Mouse (Mus musculus) layer of hippocampus, postnatal 14 days (tissue): ENCODE data around the gene Gpr161. TPM values are rescaled to one million over a fixed set of nuclear protein-coding genes. Genes with fewer than 3 reads are reported as not detected.

Experiments used
- DNase-seq, 2 experiments: peaks; one replicate each; pipeline ENCODE4 v3.0.0; 2021 to 2022; ENCODE audit warnings: low spot score in 2 of 2, mixed read lengths in 1 of 2
- long read RNA-seq, 2 experiments: library from polyadenylated mRNA; stranded (forward); transcript quantifications; one replicate each; pipeline ENCODE4 v2.0.0; 2021
- total RNA-seq, 2 experiments: library from RNA; stranded (reverse); gene quantifications; 2 replicates each; pipeline ENCODE4 v1.2.3; 2021

Gene Gpr161
- 10 to 100 TPM; 56.5 to 63.7 TPM for total RNA-seq
- long read RNA-seq, experiment 1, partial matches to known transcripts, result 0 of 5 reads
- long read RNA-seq, experiment 1, other reads (novel, unspliced or antisense), result 5 of 5 reads
- long read RNA-seq, experiment 2, partial matches to known transcripts, result 0 of 3 reads
- long read RNA-seq, experiment 2, other reads (novel, unspliced or antisense), result 3 of 3 reads

- no peak for DNase-seq
Measured at GRCm38 (mm10) chr1:165295489-165295888, at the start of gene Gpr161. Gpr161 (plus strand) TSS chr1:165295789.

GRCm38 (mm10) chr1:165246587-165246986 lies 49.0 kb upstream of the Gpr161 start:
- no peak for DNase-seq

- DNase-seq, result no peak
Measured at GRCm38 (mm10) chr1:165247085-165247484, 48.5 kb upstream of the Gpr161 start.

- no peak for DNase-seq
Measured at GRCm38 (mm10) chr1:165247788-165248187, 47.8 kb upstream of the Gpr161 start.

GRCm38 (mm10) chr1:165248842-165249241 lies 46.7 kb upstream of the Gpr161 start:
- no peak for DNase-seq

- DNase-seq, result no peak
Measured at GRCm38 (mm10) chr1:165250546-165250945, 45.0 kb upstream of the Gpr161 start.

- peak in 1 of 2 experiments; percentile 32 for DNase-seq
Measured at GRCm38 (mm10) chr1:165252027-165252671, 43.4 kb upstream of the Gpr161 start.

GRCm38 (mm10) chr1:165274946-165275345 lies 20.6 kb upstream of the Gpr161 start:
- DNase-seq, result no peak

GRCm38 (mm10) chr1:165280741-165281140 lies 14.8 kb upstream of the Gpr161 start:
- DNase-seq, result no peak

GRCm38 (mm10) chr1:165281351-165282221 lies 14.0 kb upstream of the Gpr161 start:
- DNase-seq, result peak; percentile 43 to 47

- DNase-seq, result no peak
Measured at GRCm38 (mm10) chr1:165282222-165282966, 13.2 kb upstream of the Gpr161 start.

- DNase-seq, result no peak
Measured at GRCm38 (mm10) chr1:165282967-165283345, 12.6 kb upstream of the Gpr161 start.

- no peak for DNase-seq
Measured at GRCm38 (mm10) chr1:165284096-165284495, 11.5 kb upstream of the Gpr161 start.

- peak in 1 of 2 experiments; percentile 60 for DNase-seq
Measured at GRCm38 (mm10) chr1:165288165-165288564, 7.4 kb upstream of the Gpr161 start.

- DNase-seq, result no peak
Measured at GRCm38 (mm10) chr1:165289831-165290230, 5.8 kb upstream of the Gpr161 start.

- DNase-seq, result no peak
Measured at GRCm38 (mm10) chr1:165291606-165292005, 4.0 kb upstream of the Gpr161 start.

GRCm38 (mm10) chr1:165301108-165301507 lies 5.5 kb downstream of the Gpr161 start:
- DNase-seq, result no peak

GRCm38 (mm10) chr1:165301567-165301966 lies 6.0 kb downstream of the Gpr161 start:
- DNase-seq, result peak in 1 of 2 experiments; percentile 35

GRCm38 (mm10) chr1:165302455-165303208 lies 7.0 kb downstream of the Gpr161 start:
- peak; percentile 36 to 65 for DNase-seq

- no peak for DNase-seq
Measured at GRCm38 (mm10) chr1:165303209-165303608, 7.6 kb downstream of the Gpr161 start.
